Mouse (Mus musculus): ENCODE data around the gene Agbl1. TPM values are rescaled to one million over a fixed set of nuclear protein-coding genes. Genes with fewer than 3 reads are reported as not detected.

The Agbl1 gene
- polyA plus RNA-seq, 1 experiment from 2014 or later = not detected

GRCm38 (mm10) chr7:76546456-76546855 lies 316.8 kb downstream of the Agbl1 start:
- H3K4me1 ChIP-seq = peaks cover 18% of the 10 kb centered on the region
- H3K27ac ChIP-seq = no peak overlapping the region
- no peaks in the 10 kb centered on the region for H3K9me3 ChIP-seq (replicated peaks)
- DNase-seq (ENCODE audit: low spot score) = no peak
- H3K36me3 ChIP-seq = no peaks in the 10 kb centered on the region
- WGBS = 57% methylated on average over 2 of the region's 2 CpGs
- H3K27me3 ChIP-seq (ENCODE audit: low read depth, poor library complexity, severe bottlenecking) = peaks cover 55% of the 10 kb centered on the region
- H3K4me3 ChIP-seq = no peak overlapping the region

- H3K9me3 ChIP-seq (replicated peaks) = no peaks in the 10 kb centered on the region
- H3K4me1 ChIP-seq = peaks cover 22% of the 10 kb centered on the region
- no peak overlapping the region for H3K27ac ChIP-seq
- DNase-seq (ENCODE audit: low spot score) = no peak
- H3K36me3 ChIP-seq = no peaks in the 10 kb centered on the region
- H3K27me3 ChIP-seq (ENCODE audit: low read depth, poor library complexity, severe bottlenecking) = peaks cover 55% of the 10 kb centered on the region
- H3K4me3 ChIP-seq = no peak overlapping the region
These were observed 317.6 kb downstream of the Agbl1 start for GRCm38 (mm10) chr7:76547313-76547712.

GRCm38 (mm10) chr7:76551860-76552259 lies 322.2 kb downstream of the Agbl1 start:
- no peak for DNase-seq (ENCODE audit: low spot score)
- H3K4me1 ChIP-seq = peaks cover 11% of the 10 kb centered on the region
- peaks cover 41% of the 10 kb centered on the region; the same call in 1 of the 2 replicates for H3K27me3 ChIP-seq (ENCODE audit: low read depth, poor library complexity, severe bottlenecking)
- H3K9me3 ChIP-seq (replicated peaks) = no peaks in the 10 kb centered on the region
- H3K27ac ChIP-seq = no peak overlapping the region
- WGBS = 57% methylated on average over 3 of the region's 3 CpGs
- H3K4me3 ChIP-seq = no peak overlapping the region
- H3K36me3 ChIP-seq = no peaks in the 10 kb centered on the region

GRCm38 (mm10) chr7:76560564-76561258 lies 331.0 kb downstream of the Agbl1 start:
- H3K9me3 ChIP-seq (replicated peaks) = no peaks in the 10 kb centered on the region
- H3K36me3 ChIP-seq = no peaks in the 10 kb centered on the region
- H3K27me3 ChIP-seq (ENCODE audit: low read depth, poor library complexity, severe bottlenecking) = no peaks in the 10 kb centered on the region; the same call in 1 of the 2 replicates
- no peak for DNase-seq (ENCODE audit: low spot score)
- no peak overlapping the region for H3K27ac ChIP-seq
- H3K4me3 ChIP-seq = no peak overlapping the region
- H3K4me1 ChIP-seq = no peaks in the 10 kb centered on the region

GRCm38 (mm10) chr7:76562506-76562905 lies 332.8 kb downstream of the Agbl1 start:
- no peak overlapping the region for H3K4me3 ChIP-seq
- no peak overlapping the region for H3K27ac ChIP-seq
- no peaks in the 10 kb centered on the region for H3K36me3 ChIP-seq
- H3K9me3 ChIP-seq (replicated peaks) = no peaks in the 10 kb centered on the region
- WGBS = 87% methylated on average over 4 of the region's 4 CpGs
- H3K4me1 ChIP-seq = no peaks in the 10 kb centered on the region
- no peak for DNase-seq (ENCODE audit: low spot score)
- no peaks in the 10 kb centered on the region; the same call in 1 of the 2 replicates for H3K27me3 ChIP-seq (ENCODE audit: low read depth, poor library complexity, severe bottlenecking)

- DNase-seq (ENCODE audit: low spot score) = no peak
- H3K27ac ChIP-seq = no peak overlapping the region
- H3K36me3 ChIP-seq = no peaks in the 10 kb centered on the region
- no peak overlapping the region for H3K4me3 ChIP-seq
- WGBS = 69% methylated on average over 5 of the region's 5 CpGs
- 0 out of 2 replicates have a peak, but pooled peaks cover 3% of the 10 kb centered on the region for H3K4me1 ChIP-seq
- no peaks in the 10 kb centered on the region for H3K9me3 ChIP-seq (replicated peaks)
- H3K27me3 ChIP-seq (ENCODE audit: low read depth, poor library complexity, severe bottlenecking) = no peaks in the 10 kb centered on the region
These were observed 364.9 kb downstream of the Agbl1 start for GRCm38 (mm10) chr7:76594566-76595079.

- H3K9me3 ChIP-seq (replicated peaks) = no peaks in the 10 kb centered on the region
- 76% methylated on average over 2 of the region's 2 CpGs for WGBS
- no peak for DNase-seq (ENCODE audit: low spot score)
These were observed 368.1 kb downstream of the Agbl1 start for GRCm38 (mm10) chr7:76597812-76598211.

GRCm38 (mm10) chr7:76600050-76600690 lies 370.5 kb downstream of the Agbl1 start:
- no peak for DNase-seq (ENCODE audit: low spot score)
- Histone ChIP-seq H3K27ac (no peak overlapping the region), H3K36me3 (no peaks in the 10 kb centered on the region), H3K4me3 (no peak overlapping the region), H3K9me3 (replicated peaks) (no peaks in the 10 kb centered on the region), H3K27me3 (ENCODE audit: low read depth, poor library complexity, severe bottlenecking) (no peaks in the 10 kb centered on the region), H3K4me1 (no peaks in the 10 kb centered on the region)
- 89% methylated on average over 2 of the region's 2 CpGs for WGBS

More at GRCm38 (mm10) chr7:76597812-76598211, 368.1 kb downstream of the Agbl1 start:
- no peak overlapping the region for H3K4me3 ChIP-seq
- 0 out of 2 replicates have a peak, but pooled peaks cover 3% of the 10 kb centered on the region for H3K4me1 ChIP-seq
- no peaks in the 10 kb centered on the region for H3K36me3 ChIP-seq
- H3K27ac ChIP-seq = no peak overlapping the region
- H3K27me3 ChIP-seq (ENCODE audit: low read depth, poor library complexity, severe bottlenecking) = no peaks in the 10 kb centered on the region

GRCm38 (mm10) chr7:76629528-76629927 lies 399.8 kb downstream of the Agbl1 start:
- Histone ChIP-seq H3K36me3 (no peaks in the 10 kb centered on the region), H3K4me1 (no peaks in the 10 kb centered on the region), H3K4me3 (no peak overlapping the region), H3K9me3 (replicated peaks) (no peaks in the 10 kb centered on the region), H3K27ac (no peak overlapping the region), H3K27me3 (ENCODE audit: low read depth, poor library complexity, severe bottlenecking) (no peaks in the 10 kb centered on the region)
- no peak for DNase-seq (ENCODE audit: low spot score)

GRCm38 (mm10) chr7:76650984-76651383 lies 421.3 kb downstream of the Agbl1 start:
- Histone ChIP-seq H3K27ac (no peak overlapping the region), H3K9me3 (replicated peaks) (no peaks in the 10 kb centered on the region), H3K4me1 (no peaks in the 10 kb centered on the region), H3K4me3 (no peak overlapping the region), H3K36me3 (no peaks in the 10 kb centered on the region), H3K27me3 (ENCODE audit: low read depth, poor library complexity, severe bottlenecking) (no peaks in the 10 kb centered on the region)
- 92% methylated on average over 4 of the region's 4 CpGs for WGBS
- no peak for DNase-seq (ENCODE audit: low spot score)

GRCm38 (mm10) chr7:76661072-76661471 lies 431.4 kb downstream of the Agbl1 start:
- no peaks in the 10 kb centered on the region for H3K36me3 ChIP-seq
- DNase-seq (ENCODE audit: low spot score) = no peak
- WGBS = 72% methylated on average over 5 of the region's 5 CpGs
- no peaks in the 10 kb centered on the region for H3K4me1 ChIP-seq
- no peaks in the 10 kb centered on the region for H3K27me3 ChIP-seq (ENCODE audit: low read depth, poor library complexity, severe bottlenecking)
- no peaks in the 10 kb centered on the region for H3K9me3 ChIP-seq (replicated peaks)
- no peak overlapping the region for H3K27ac ChIP-seq
- no peak overlapping the region for H3K4me3 ChIP-seq

GRCm38 (mm10) chr7:76674856-76675255 lies 445.2 kb downstream of the Agbl1 start:
- Histone ChIP-seq H3K4me1 (no peaks in the 10 kb centered on the region), H3K9me3 (replicated peaks) (no peaks in the 10 kb centered on the region), H3K4me3 (no peak overlapping the region), H3K36me3 (no peaks in the 10 kb centered on the region), H3K27me3 (ENCODE audit: low read depth, poor library complexity, severe bottlenecking) (no peaks in the 10 kb centered on the region), H3K27ac (no peak overlapping the region)
- WGBS = 79% methylated on average over 3 of the region's 3 CpGs
- DNase-seq (ENCODE audit: low spot score) = no peak

- no peak overlapping the region for H3K4me3 ChIP-seq
- H3K9me3 ChIP-seq (replicated peaks) = no peaks in the 10 kb centered on the region
- no peak overlapping the region for H3K27ac ChIP-seq
- H3K4me1 ChIP-seq = no peaks in the 10 kb centered on the region
- DNase-seq (ENCODE audit: low spot score) = no peak
- no peaks in the 10 kb centered on the region for H3K36me3 ChIP-seq
- 77% methylated on average over 1 of the region's 1 CpGs for whole genome bisulfite sequencing
- no peaks in the 10 kb centered on the region for H3K27me3 ChIP-seq (ENCODE audit: low read depth, poor library complexity, severe bottlenecking)
These were observed 471.5 kb downstream of the Agbl1 start for GRCm38 (mm10) chr7:76701224-76701623.

Measured in limb, embryonic 10.5 days (tissue).